Mouse (Mus musculus): ENCODE data around the gene Cryzl2. TPM values are rescaled to one million over a fixed set of nuclear protein-coding genes. Genes with fewer than 3 reads are reported as not detected.

The Cryzl2 gene
- polyA plus RNA-seq, 1 experiment from 2014 or later, result 10.9 TPM

DNA sequence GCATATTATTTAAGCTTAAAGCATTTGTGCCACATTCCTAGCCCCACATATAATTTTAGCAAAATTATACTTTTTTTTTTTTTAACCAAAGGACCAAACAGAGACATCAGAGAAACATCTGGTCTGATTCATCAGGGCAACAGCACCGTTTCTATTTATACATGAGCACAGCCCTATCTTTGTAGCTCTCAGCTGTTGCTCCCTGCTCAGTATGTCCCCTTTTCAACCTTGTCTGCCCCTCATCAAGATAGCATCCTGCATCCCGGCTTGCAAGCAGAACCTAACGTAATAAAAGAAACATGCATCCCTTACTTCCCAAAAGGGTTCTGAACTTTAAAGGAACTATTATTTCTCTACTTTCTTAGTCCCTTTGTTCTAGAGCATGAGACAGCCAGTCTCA, 41.0 kb upstream of the Cryzl2 start:
- no peaks in the 10 kb centered on the region for H3K9me3 ChIP-seq (ENCODE audit: control insufficient read depth, low read length)
- H3K4me1 ChIP-seq (replicated peaks; ENCODE audit: control insufficient read depth, insufficient read depth, low read length), result peaks cover 5% of the 10 kb centered on the region; the same call in 1 of the 2 replicates
- H3K27ac ChIP-seq (ENCODE audit: low read depth, low read length), result no peak overlapping the region
- 50% methylated on average over 3 of the region's 3 CpGs for WGBS
- no peaks in the 10 kb centered on the region for H3K36me3 ChIP-seq (ENCODE audit: control insufficient read depth, insufficient read depth, low read length)
- no peak overlapping the region for H3K9ac ChIP-seq (ENCODE audit: low read depth, low read length)
- no peaks in the 10 kb centered on the region for H3K27me3 ChIP-seq (replicated peaks; ENCODE audit: control insufficient read depth, insufficient read depth, low read length)
- H3K4me2 ChIP-seq, result no peak overlapping the region
- DNase-seq (ENCODE audit: low spot score), result no peak
- H3K4me3 ChIP-seq (ENCODE audit: low read depth, low read length), result no peak overlapping the region
- ATAC-seq (replicated peaks; ENCODE audit: low FRiP score), result no peak

DNA sequence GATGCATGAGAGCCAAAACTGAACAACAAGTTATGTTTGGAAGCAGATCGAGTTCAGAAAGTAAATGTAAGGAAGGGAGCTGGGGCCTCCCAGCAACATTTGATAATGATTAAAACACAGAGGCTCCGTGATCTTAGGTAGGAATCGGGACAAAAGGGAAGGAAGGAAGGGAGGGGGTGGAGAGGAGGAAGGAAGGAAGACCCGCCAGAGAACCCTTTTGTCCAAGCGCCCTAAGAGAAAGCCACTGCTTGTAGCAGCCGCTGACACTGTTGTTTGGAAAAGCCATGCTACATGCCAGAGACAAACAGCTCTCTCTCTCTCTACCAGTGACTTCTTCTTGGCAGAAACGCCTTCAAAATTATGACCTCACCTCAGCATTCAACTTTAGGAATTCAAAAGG, 40.5 kb upstream of the Cryzl2 start:
- H3K27ac ChIP-seq (ENCODE audit: low read depth, low read length), result no peak overlapping the region
- no peak for ATAC-seq (replicated peaks; ENCODE audit: low FRiP score)

GRCm38 (mm10) chr1:157425741-157426427, 32.5 kb upstream of the Cryzl2 start:
- H3K27me3 ChIP-seq (replicated peaks; ENCODE audit: control insufficient read depth, insufficient read depth, low read length), result 0 out of 2 replicates have a peak, but pooled peaks cover 2% of the 10 kb centered on the region
- DNase-seq (ENCODE audit: low spot score), result no peak
- 27% methylated on average over 8 of the region's 8 CpGs for WGBS
- H3K4me1 ChIP-seq (replicated peaks; ENCODE audit: control insufficient read depth, insufficient read depth, low read length), result peaks cover 5% of the 10 kb centered on the region
- peak; percentile 71 for ATAC-seq (replicated peaks; ENCODE audit: low FRiP score)
- peak overlapping the region; percentile 53 for H3K4me2 ChIP-seq
- H3K9ac ChIP-seq (ENCODE audit: low read depth, low read length), result no peak overlapping the region
- H3K27ac ChIP-seq (ENCODE audit: low read depth, low read length), result no peak overlapping the region
- H3K4me3 ChIP-seq (ENCODE audit: low read depth, low read length), result no peak overlapping the region
- H3K9me3 ChIP-seq (ENCODE audit: control insufficient read depth, low read length), result no peaks in the 10 kb centered on the region
- no peaks in the 10 kb centered on the region for H3K36me3 ChIP-seq (ENCODE audit: control insufficient read depth, insufficient read depth, low read length)

More for the DNA sequence above, 40.5 kb upstream of the Cryzl2 start:
- H3K9me3 ChIP-seq (ENCODE audit: control insufficient read depth, low read length), result no peaks in the 10 kb centered on the region
- no peak overlapping the region for H3K9ac ChIP-seq (ENCODE audit: low read depth, low read length)
- DNase-seq (ENCODE audit: low spot score), result no peak
- peaks cover 5% of the 10 kb centered on the region; the same call in 1 of the 2 replicates for H3K4me1 ChIP-seq (replicated peaks; ENCODE audit: control insufficient read depth, insufficient read depth, low read length)
- no peak overlapping the region for H3K4me3 ChIP-seq (ENCODE audit: low read depth, low read length)
- 50% methylated on average over 7 of the region's 7 CpGs for WGBS
- H3K4me2 ChIP-seq, result no peak overlapping the region
- H3K27me3 ChIP-seq (replicated peaks; ENCODE audit: control insufficient read depth, insufficient read depth, low read length), result no peaks in the 10 kb centered on the region
- H3K36me3 ChIP-seq (ENCODE audit: control insufficient read depth, insufficient read depth, low read length), result no peaks in the 10 kb centered on the region

GRCm38 (mm10) chr1:157426933-157427332, 31.4 kb upstream of the Cryzl2 start:
- ATAC-seq (replicated peaks; ENCODE audit: low FRiP score) (no peak), DNase-seq (ENCODE audit: low spot score) (no peak)
- Histone ChIP-seq H3K9me3 (ENCODE audit: control insufficient read depth, low read length) (no peaks in the 10 kb centered on the region), H3K27ac (ENCODE audit: low read depth, low read length) (no peak overlapping the region), H3K36me3 (ENCODE audit: control insufficient read depth, insufficient read depth, low read length) (no peaks in the 10 kb centered on the region), H3K4me2 (no peak overlapping the region), H3K4me3 (ENCODE audit: low read depth, low read length) (no peak overlapping the region), H3K9ac (ENCODE audit: low read depth, low read length) (no peak overlapping the region), H3K27me3 (replicated peaks; ENCODE audit: control insufficient read depth, insufficient read depth, low read length) (0 out of 2 replicates have a peak, but pooled peaks cover 2% of the 10 kb centered on the region), H3K4me1 (replicated peaks; ENCODE audit: control insufficient read depth, insufficient read depth, low read length) (peaks cover 5% of the 10 kb centered on the region)
- WGBS, result 42% methylated on average over 1 of the region's 1 CpGs

DNA sequence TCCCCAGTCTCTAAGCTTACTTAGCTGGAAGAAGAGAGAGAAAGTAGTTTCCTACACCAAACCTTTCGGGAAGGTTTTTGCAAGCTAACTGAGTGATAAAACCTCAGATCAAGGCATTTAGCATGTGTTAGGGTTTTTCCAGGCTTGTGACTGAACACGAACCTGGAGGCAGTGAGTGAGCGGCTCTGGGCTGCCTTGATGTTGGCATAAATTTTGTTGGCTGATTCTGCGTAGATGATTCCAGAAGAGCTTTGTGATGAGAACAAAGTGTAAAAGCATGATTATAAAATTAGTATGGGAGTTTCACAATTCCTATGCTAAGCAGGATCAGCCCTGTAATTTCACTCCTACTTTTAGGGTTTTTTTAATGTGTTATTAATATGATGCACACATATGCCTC, 30.8 kb upstream of the Cryzl2 start:
- no peaks in the 10 kb centered on the region for H3K9me3 ChIP-seq (ENCODE audit: control insufficient read depth, low read length)
- H3K36me3 ChIP-seq (ENCODE audit: control insufficient read depth, insufficient read depth, low read length), result no peaks in the 10 kb centered on the region
- H3K4me1 ChIP-seq (replicated peaks; ENCODE audit: control insufficient read depth, insufficient read depth, low read length), result peaks cover 5% of the 10 kb centered on the region
- ATAC-seq (replicated peaks; ENCODE audit: low FRiP score) (no peak), DNase-seq (ENCODE audit: low spot score) (no peak)
- no peak overlapping the region for H3K4me2 ChIP-seq
- no peak overlapping the region for H3K4me3 ChIP-seq (ENCODE audit: low read depth, low read length)
- H3K27me3 ChIP-seq (replicated peaks; ENCODE audit: control insufficient read depth, insufficient read depth, low read length), result 0 out of 2 replicates have a peak, but pooled peaks cover 2% of the 10 kb centered on the region
- H3K9ac ChIP-seq (ENCODE audit: low read depth, low read length), result no peak overlapping the region
- H3K27ac ChIP-seq (ENCODE audit: low read depth, low read length), result no peak overlapping the region
- WGBS, result 90% methylated on average over 4 of the region's 4 CpGs

GRCm38 (mm10) chr1:157428366-157428765, 30.0 kb upstream of the Cryzl2 start:
- WGBS, result 70% methylated on average over 3 of the region's 3 CpGs
- no peaks in the 10 kb centered on the region for H3K9me3 ChIP-seq (ENCODE audit: control insufficient read depth, low read length)
- H3K4me1 ChIP-seq (replicated peaks; ENCODE audit: control insufficient read depth, insufficient read depth, low read length), result peaks cover 5% of the 10 kb centered on the region
- no peak overlapping the region for H3K9ac ChIP-seq (ENCODE audit: low read depth, low read length)
- H3K36me3 ChIP-seq (ENCODE audit: control insufficient read depth, insufficient read depth, low read length), result no peaks in the 10 kb centered on the region
- no peak for DNase-seq (ENCODE audit: low spot score)
- H3K4me2 ChIP-seq, result no peak overlapping the region
- H3K27me3 ChIP-seq (replicated peaks; ENCODE audit: control insufficient read depth, insufficient read depth, low read length), result 0 out of 2 replicates have a peak, but pooled peaks cover 2% of the 10 kb centered on the region
- no peak overlapping the region for H3K27ac ChIP-seq (ENCODE audit: low read depth, low read length)
- no peak overlapping the region for H3K4me3 ChIP-seq (ENCODE audit: low read depth, low read length)
- no peak for ATAC-seq (replicated peaks; ENCODE audit: low FRiP score)

DNA sequence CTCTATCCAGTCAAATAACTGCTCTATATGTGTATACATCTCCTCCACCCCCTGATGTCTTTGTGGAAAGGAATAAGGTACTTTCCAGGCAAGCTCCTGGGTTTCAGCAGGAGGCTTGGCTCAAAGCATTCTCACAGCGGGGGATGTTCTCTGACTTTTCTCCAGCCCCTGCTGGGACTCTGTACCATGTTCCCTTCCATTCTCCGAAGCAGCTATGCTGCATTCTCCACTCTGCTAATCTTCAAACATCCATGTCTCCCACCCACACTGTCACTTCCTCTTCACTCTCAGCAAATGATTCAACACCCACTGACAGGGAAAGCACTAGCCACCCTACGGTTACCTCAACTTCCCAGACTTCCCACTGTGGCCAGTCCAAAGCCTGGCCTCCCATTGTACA, 25.1 kb upstream of the Cryzl2 start:
- no peak for ATAC-seq (replicated peaks; ENCODE audit: low FRiP score)

GRCm38 (mm10) chr1:157434404-157434803, 24.0 kb upstream of the Cryzl2 start:
- no peaks in the 10 kb centered on the region for H3K27me3 ChIP-seq (replicated peaks; ENCODE audit: control insufficient read depth, insufficient read depth, low read length)
- no peaks in the 10 kb centered on the region for H3K36me3 ChIP-seq (ENCODE audit: control insufficient read depth, insufficient read depth, low read length)
- DNase-seq (ENCODE audit: low spot score) (no peak), ATAC-seq (replicated peaks; ENCODE audit: low FRiP score) (no peak)
- no peaks in the 10 kb centered on the region for H3K4me1 ChIP-seq (replicated peaks; ENCODE audit: control insufficient read depth, insufficient read depth, low read length)
- H3K9ac ChIP-seq (ENCODE audit: low read depth, low read length), result no peak overlapping the region
- WGBS, result 83% methylated on average over 4 of the region's 4 CpGs
- no peak overlapping the region for H3K4me3 ChIP-seq (ENCODE audit: low read depth, low read length)
- H3K9me3 ChIP-seq (ENCODE audit: control insufficient read depth, low read length), result no peaks in the 10 kb centered on the region
- no peak overlapping the region for H3K4me2 ChIP-seq
- no peak overlapping the region for H3K27ac ChIP-seq (ENCODE audit: low read depth, low read length)

More for the DNA sequence above, 25.1 kb upstream of the Cryzl2 start:
- Histone ChIP-seq H3K9ac (ENCODE audit: low read depth, low read length) (no peak overlapping the region), H3K4me3 (ENCODE audit: low read depth, low read length) (no peak overlapping the region), H3K9me3 (ENCODE audit: control insufficient read depth, low read length) (no peaks in the 10 kb centered on the region), H3K4me1 (replicated peaks; ENCODE audit: control insufficient read depth, insufficient read depth, low read length) (no peaks in the 10 kb centered on the region), H3K27me3 (replicated peaks; ENCODE audit: control insufficient read depth, insufficient read depth, low read length) (no peaks in the 10 kb centered on the region), H3K27ac (ENCODE audit: low read depth, low read length) (no peak overlapping the region), H3K36me3 (ENCODE audit: control insufficient read depth, insufficient read depth, low read length) (no peaks in the 10 kb centered on the region), H3K4me2 (no peak overlapping the region)
- WGBS, result 50% methylated on average over 3 of the region's 3 CpGs
- no peak for DNase-seq (ENCODE audit: low spot score)

GRCm38 (mm10) chr1:157435926-157436325, 22.5 kb upstream of the Cryzl2 start:
- no peaks in the 10 kb centered on the region for H3K27me3 ChIP-seq (replicated peaks; ENCODE audit: control insufficient read depth, insufficient read depth, low read length)
- no peak overlapping the region for H3K9ac ChIP-seq (ENCODE audit: low read depth, low read length)
- H3K4me1 ChIP-seq (replicated peaks; ENCODE audit: control insufficient read depth, insufficient read depth, low read length), result no peaks in the 10 kb centered on the region
- no peaks in the 10 kb centered on the region for H3K9me3 ChIP-seq (ENCODE audit: control insufficient read depth, low read length)
- ATAC-seq (replicated peaks; ENCODE audit: low FRiP score) (no peak), DNase-seq (ENCODE audit: low spot score) (no peak)
- no peak overlapping the region for H3K4me3 ChIP-seq (ENCODE audit: low read depth, low read length)
- 65% methylated on average over 6 of the region's 6 CpGs for WGBS
- no peak overlapping the region for H3K27ac ChIP-seq (ENCODE audit: low read depth, low read length)
- no peaks in the 10 kb centered on the region for H3K36me3 ChIP-seq (ENCODE audit: control insufficient read depth, insufficient read depth, low read length)
- no peak overlapping the region for H3K4me2 ChIP-seq

Measured in liver, embryonic 11.5 days (tissue).